Mouse (Mus musculus): ENCODE measurements at regions not wholly inside any gene's neighbourhood (a gene's known extent, or its start where the extent isn't known, plus 50 kb on each side); places are given as distances from the start of the nearest gene placed in this dataset.

DNA sequence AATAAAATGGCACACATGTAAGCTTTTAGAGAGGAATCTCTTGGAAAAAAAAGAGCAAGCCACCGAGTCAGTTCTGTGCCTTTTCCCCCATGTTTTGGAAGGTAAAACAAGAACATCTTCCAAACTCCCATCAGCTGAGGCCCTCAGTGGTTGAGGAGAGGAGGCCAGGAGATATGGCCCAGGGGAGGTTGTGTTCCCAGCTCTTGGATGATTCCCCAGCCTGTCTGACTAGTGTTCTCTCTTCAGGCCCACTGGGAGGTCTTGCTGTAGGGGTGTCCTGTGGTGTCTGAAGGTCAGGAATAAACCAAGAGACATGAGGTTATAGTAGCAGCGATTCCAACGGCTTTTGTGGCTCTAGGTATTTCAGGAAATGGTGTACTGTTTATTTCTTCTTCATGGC, 643.2 kb downstream of the Rnf144a start:
- DNase-seq = no peak

GRCm38 (mm10) chr12:25768644-25769043, 646.4 kb downstream of the Rnf144a start:
- peak; percentile 20 for DNase-seq

DNA sequence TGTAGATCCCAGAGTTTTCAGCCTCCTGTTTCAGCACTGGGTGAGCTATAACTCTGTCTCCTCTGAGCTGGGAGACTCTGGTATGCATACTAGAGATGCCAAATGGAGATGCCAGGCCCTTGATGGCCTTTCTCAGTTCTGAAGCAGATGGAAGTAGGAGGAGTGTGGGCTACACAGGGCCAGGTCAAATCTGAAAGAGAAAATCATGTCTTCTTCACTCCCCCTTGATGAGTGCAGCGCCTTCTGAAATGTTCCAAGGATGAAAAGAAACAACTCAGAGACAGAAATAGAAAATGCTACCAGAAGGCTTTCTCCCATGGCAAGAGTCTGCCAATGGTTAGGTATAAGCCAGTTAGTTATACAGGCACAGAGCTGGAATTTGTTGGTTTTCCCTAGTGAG, 652.0 kb downstream of the Rnf144a start:
- DNase-seq = no peak

- DNase-seq = no peak
These were observed 658.0 kb downstream of the Rnf144a start for GRCm38 (mm10) chr12:25757014-25757413.

GRCm38 (mm10) chr12:25733801-25734200, 636.9 kb upstream of the Id2 start:
- DNase-seq = no peak

GRCm38 (mm10) chr12:25725774-25726173, 628.8 kb upstream of the Id2 start:
- no peak for DNase-seq

GRCm38 (mm10) chr12:25711186-25711585, 614.2 kb upstream of the Id2 start:
- DNase-seq = no peak

GRCm38 (mm10) chr12:25703023-25703400, 606.1 kb upstream of the Id2 start:
- DNase-seq = no peak

DNA sequence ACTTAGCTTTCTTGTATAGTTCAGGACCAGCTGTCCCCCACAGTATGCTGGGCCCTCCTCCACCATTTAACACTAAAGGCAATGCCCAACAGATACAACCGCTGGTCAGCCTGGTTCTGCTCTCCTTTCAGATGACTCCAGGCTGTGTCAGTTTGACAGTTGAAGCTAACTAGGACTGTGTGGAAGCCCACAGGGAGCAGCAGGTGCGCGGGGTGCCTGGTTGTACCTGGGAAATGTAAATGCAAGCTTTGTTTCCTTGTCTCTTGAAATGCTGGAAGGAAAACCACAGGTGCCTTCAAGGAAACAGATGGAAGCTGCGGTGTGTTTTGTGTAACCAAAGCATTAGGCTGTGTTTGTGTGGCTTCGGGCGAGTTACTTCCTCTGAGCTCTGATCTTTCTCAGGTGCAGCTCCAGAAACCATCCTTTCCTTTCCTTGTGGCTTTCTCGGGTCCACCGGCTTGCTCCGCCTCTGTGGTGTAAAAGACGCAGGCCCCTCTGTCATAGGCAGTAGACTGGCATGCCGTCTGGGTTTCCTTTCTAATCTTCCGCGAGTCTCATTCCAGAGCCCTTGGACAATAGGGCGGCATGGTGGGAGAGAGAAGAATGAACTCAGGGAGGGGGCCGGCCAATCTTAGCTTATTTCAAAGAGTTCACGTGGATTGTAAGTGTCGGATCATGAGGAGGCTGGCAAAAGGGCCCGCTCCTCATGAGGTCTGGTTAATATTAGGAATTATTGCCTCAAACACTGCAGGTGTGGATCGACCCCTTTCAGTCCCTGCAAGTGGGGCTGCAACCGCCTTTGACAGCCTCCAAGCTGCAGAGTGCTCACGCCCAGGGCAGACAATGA, 605.5 kb upstream of the Id2 start:
- DNase-seq = no peak

GRCm38 (mm10) chr12:25687063-25687462, 590.1 kb upstream of the Id2 start:
- DNase-seq = no peak

DNA sequence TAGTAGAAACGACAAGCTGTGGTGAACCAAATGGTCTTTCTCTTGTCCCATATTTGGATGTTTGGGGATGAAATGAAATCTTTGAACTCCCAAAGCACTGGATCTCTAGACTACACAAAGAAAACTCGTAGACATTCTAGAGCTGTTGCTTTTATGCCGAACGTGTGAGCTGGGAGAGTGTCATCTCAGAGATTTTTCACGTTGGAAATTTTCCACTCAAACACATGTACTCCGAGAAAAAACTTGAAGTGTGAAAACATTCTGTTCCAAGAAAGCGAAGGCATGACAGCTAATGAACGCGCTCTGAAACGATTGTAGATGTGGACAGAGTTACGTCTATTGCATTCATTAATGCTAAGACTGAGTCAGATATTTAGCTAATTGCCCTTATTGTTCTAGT, 579.7 kb upstream of the Id2 start:
- DNase-seq = no peak

DNA sequence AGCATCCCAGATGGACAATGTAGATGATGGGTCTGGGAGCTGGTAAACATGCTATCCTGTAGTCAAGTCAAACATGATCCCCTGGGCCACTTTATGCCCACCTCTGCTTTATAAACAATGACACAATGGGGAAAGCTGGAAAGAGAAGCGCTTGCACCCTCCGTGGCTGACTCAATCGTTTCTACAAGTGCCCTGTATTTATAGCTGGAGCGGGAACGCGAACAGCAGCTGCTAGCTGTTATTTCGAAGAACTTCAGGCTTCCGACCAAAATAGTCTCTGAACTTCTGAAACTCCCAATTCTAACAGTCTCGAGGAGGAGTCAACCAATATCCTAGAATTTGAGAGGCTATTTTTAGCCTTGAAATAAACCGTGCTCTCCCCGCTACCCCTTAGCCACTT, 571.4 kb upstream of the Id2 start:
- no peak for DNase-seq

GRCm38 (mm10) chr12:25654456-25654855, 557.5 kb upstream of the Id2 start:
- no peak for DNase-seq

DNA sequence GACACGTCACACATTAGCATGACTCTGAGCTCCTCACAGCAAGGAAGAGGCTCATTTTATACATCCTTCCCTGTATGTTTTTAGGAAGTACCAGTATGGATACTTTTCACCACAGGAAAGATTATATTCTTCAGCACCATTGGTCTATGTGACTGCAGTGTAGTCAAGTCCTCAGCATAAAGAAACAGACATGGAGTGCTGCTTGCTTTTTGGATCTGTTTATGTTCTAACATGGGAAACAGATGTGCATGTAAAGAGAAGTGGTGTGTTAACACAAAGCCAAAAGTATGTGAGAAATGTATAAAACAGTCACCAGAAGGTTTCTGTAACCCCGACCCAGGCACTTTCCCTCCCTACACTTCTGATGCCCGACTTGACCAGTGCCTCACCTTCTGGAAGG, 553.3 kb upstream of the Id2 start:
- DNase-seq = no peak

DNA sequence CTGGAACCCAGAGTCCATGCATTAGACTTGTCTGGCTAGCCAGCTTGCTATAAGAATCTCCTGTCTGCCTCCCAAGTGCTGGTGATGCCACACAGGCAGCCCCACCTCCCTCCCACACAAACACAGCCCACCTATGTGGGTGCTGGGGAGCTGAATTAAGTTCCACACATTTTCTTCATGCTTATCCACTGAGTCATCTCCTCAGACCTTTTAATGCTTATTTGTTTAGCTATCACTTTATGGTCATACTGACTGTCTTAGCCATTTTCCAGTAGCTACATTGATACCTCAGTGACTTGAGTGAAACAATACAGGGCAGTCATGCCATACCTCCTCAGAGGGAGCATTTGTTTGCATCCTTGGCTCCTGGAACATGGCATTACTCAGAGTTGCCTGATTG, 531.1 kb upstream of the Id2 start:
- DNase-seq = no peak

GRCm38 (mm10) chr12:25625858-25626257, 528.9 kb upstream of the Id2 start:
- DNase-seq = no peak

DNA sequence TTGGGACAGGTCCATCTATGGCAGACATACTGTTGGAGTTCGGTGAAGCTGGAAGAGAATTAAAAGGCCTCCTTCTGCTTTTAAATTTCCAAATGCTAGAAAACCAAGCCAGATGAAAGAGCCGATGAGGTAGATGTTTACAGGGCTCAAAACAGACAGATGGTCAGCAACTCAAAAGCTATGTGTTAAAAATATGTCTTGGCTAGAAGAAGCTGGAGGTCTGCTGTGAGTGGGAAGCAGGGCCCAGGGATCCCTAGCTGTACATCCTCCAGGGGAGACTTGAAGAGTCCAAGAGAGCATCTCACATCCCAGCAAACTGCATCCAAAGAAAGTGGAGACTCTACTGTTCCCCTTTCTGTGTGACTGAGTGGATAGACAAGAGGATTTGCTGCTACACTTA, 526.5 kb upstream of the Id2 start:
- no peak for DNase-seq

GRCm38 (mm10) chr12:25621142-25621541, 524.2 kb upstream of the Id2 start:
- no peak for DNase-seq

- DNase-seq = no peak
These were observed 520.6 kb upstream of the Id2 start for GRCm38 (mm10) chr12:25617521-25617920.

DNA sequence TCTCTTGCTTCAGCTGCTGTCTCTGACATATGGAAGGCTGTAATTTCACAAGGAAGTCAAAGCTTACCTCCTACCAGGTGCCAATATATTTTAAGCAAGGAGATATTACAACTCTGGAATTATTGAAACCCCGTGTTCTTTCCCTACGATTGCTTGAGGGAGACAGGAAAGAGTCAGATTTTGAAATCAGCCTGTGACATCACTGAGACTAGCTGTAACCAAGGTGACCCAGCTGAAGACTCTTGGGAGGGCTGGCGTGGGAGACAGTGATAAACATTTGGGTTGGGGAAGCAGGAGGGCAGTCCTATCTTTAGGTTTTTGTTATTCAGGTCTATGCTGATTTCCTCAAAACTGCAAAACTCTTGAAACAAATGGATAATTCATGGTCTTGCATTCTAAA, 518.4 kb upstream of the Id2 start:
- DNase-seq = no peak

DNA sequence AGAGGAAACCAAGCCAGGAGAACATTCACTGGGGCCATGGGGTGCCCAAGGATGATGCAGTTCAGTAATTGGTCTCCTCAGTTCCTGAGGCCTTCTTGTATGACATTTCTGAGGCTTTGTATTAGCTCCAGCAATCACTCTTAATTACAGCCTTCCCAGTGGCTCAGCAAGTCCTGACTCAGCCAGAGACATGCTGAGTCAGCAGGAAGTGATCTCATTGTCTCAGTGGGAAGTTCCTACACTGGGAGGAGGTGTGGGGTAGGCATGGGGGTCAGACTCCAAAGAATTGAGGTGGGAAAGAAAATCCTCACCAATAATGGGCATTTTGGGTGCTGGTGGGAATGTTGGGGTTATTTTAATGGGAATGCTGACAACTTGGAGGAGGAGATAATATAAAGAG, 516.5 kb upstream of the Id2 start:
- DNase-seq = no peak

DNA sequence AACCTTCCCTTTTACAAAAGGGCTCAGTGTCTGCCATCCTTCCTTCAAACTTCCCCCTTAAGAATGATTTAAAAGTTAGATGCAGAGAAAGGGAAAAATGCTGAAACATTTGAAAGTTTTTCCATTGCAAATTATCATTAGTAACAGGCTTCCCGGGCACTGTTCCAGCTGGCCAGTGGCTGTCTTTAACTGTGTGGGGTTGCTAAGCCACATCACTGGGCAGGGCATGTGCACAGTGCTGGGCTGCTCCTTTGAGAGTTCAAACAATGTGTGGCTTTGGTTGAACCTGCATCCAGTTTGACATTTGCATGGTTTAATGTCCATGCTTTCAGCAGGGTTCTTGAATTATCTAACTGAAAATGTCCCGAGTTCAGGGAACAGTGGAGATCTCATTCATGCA, 512.1 kb upstream of the Id2 start:
- peak; percentile 25 for DNase-seq

DNA sequence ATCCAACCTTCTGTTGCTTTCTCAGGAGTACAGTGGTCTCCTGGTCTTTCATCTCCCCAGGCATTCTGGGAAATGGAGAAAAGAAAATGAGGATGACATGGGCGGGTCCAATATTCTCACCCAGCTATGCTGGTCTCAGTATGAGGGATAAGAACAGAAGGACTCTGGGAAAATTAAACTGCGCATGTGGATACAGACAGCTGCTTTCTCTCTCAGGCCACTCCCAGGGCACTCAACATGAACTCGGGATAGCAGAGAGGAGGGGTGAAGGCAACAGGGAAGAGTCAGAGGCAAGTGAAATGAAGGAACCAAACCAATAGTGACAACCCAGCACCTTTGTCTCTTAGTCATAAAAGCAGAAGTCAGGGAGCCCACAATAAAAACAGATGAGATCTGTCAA, 508.5 kb upstream of the Id2 start:
- DNase-seq = peak; percentile 3

- no peak for DNase-seq
These were observed 493.3 kb upstream of the Id2 start for GRCm38 (mm10) chr12:25590262-25590661.

DNA sequence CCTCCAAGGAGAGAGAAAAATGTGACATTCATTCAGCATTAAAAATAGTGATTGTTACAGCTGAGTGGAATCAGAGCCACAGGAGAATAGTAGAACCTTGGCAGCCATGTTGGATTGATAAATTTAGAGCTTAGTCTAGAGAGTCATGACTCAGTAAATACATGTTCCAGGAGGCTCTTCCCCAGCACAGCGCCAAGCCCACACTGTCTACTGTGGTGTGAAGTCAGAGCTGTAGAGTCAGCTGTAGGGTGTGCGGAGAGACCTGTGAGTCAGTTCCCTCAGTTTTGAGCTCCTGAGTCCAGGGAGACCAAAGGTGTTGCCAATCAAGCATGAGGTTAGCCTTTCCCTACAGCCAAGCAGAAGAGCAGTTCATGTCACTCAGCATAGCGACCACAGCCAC, 488.8 kb upstream of the Id2 start:
- DNase-seq = no peak

Measured in kidney, postnatal 14 days (tissue).